Mouse (Mus musculus): Measurements from ENCODE around the gene Rps6ka2.
"Not testable (repeated sequence)": the region's sequence is repeated elsewhere in the genome, so short reads cannot be mapped to it uniquely, and the experiment has no call there.

The Rps6ka2 gene

GRCm38 (mm10) chr17:7170304-7171295, 685 bp downstream of the Rps6ka2 start:
- peak; percentile 36 to 53 for DNase-seq

GRCm38 (mm10) chr17:7173331-7174028, 3.6 kb downstream of the Rps6ka2 start:
- DNase-seq: no peak

DNA sequence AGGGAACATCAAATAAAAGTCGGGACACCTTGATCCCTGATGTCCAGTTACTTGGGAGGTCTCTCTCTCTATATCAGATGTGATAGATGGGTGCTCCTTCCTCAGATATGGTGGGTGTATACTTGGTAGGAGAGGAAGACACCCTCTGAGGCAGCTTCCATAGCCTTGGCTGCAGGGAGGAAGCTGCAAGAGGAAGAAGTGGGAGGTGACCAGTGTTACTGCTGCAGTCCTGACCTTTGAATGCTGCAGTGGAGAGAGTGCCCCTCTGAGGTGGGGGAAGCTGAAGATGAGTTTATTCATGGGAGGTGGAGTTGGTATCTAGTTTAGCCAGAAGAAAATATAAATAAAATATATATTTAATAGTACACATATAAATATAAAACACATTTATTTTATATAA, 5.4 kb downstream of the Rps6ka2 start:
- DNase-seq: no peak

GRCm38 (mm10) chr17:7176394-7176793, 6.5 kb downstream of the Rps6ka2 start:
- no peak for DNase-seq

GRCm38 (mm10) chr17:7178196-7178595, 8.3 kb downstream of the Rps6ka2 start:
- DNase-seq: no peak

DNA sequence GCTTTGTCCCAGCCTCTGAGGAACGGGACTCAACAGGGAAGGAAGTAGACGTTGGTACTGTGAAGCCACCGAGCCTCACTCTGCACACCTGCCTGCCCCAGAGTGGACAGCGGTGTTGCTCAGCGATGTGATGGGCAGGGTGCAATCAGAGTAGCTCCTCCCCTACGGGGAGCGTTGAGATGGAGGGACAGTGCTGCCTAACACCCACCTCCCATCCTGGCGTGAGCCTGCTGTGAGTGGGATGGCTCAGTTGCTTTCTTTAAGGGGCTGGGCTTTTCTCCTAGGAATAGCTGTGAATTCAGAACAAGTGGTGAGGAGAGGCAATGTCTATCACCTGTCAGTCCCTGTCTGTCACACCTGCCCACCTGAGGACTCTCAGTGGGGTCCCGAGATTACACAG, 12.3 kb downstream of the Rps6ka2 start:
- no peak for DNase-seq

DNA sequence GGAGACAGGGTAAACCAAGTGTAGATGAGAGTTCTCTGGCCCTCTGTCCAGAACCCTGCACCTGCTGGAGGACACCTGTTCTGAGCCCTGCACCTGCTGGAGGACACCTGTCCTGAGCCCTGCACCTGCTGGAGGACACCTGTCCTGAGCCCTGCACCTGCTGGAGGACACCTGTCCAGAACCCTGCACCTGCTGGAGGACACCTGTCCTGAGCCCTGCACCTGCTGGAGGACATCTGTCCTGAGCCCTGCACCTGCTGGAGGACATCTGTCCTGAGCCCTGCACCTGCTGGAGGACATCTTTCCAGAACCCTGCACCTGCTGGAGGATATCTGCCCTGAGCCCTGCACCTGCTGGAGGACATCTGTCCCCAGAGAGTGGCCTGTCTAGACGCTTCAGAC, 17.1 kb downstream of the Rps6ka2 start:
- not testable (repeated sequence) for DNase-seq

DNA sequence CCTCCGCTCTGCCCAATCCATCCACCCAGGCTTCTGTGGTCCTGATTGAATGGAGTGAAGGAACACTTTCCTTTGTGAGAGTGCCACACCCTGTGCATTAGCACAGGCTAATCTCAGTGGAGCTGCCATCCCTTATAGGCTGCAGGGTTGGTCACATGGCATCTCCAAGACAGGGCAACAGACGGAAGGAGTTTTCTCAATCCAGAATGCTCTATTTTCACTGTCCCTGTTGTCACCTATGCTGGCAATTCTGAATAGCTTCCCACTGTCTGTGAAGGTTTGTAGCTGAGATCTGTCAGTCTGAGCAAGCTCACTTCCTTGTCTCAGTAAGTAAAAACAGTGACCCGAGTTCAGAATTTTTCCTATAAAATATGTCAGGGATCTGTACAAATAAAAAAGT, 19.5 kb downstream of the Rps6ka2 start:
- peak; percentile 20 to 22 for DNase-seq

DNA sequence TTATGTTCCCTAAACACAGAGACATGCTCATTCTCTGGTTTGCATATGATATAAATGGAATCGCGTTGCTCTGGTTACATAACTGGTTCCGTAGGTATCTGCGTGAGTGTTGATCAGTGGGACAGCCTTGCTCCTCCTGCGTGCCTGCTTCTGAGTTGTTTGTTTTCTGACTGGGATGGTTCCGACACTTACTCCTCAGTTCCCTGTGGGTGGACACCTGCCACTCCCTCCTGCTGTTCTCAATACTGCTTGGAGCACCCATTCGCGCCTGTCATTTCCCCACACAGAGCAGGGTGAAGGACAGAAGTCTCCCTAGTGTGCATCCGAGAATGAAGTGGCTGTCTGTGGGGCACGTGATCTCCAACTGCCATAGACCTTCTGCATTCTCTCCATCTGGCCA, 20.1 kb downstream of the Rps6ka2 start:
- DNase-seq: peak; percentile 50 to 51

- no peak for DNase-seq
Observed at GRCm38 (mm10) chr17:7194140-7194840, 24.4 kb downstream of the Rps6ka2 start.

DNA sequence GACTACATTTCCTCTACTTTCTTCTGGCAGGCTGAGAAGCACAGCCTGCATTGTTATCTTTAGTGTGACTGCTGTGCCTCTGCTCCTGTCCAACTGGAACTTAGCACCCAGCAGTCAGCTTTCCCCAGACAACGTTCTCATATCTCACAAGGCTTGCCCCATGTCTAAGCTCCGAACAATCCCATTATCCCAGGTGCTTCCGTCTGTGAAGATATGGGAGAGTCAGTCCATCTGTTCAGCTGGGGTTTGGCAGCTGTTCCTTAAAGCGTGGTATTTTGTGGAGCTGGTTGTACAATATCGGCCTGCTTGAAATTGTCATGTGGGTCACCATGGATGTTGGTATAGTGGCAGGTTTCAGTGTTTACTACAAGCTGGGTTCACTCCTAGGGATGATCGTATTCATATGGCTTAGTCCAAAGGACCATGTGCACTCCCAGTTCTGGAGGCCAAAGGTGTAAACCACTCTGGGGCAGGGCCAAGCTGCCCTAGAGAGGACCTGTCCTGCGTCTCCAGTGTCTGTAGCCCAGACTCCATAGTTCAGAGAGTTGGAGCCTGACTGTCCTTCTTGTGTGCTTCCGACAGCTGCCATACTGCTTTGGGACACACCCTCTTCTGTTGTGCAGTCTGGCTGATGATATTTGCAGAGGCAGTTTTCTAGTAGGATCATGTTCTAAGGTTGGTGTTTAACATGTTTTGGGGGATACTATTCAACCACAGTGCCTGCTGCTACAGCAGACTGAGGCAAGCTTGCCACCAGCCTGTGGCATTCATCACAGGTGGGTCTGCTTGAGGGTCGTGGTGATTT, 27.4 kb downstream of the Rps6ka2 start:
- no peak for DNase-seq

DNA sequence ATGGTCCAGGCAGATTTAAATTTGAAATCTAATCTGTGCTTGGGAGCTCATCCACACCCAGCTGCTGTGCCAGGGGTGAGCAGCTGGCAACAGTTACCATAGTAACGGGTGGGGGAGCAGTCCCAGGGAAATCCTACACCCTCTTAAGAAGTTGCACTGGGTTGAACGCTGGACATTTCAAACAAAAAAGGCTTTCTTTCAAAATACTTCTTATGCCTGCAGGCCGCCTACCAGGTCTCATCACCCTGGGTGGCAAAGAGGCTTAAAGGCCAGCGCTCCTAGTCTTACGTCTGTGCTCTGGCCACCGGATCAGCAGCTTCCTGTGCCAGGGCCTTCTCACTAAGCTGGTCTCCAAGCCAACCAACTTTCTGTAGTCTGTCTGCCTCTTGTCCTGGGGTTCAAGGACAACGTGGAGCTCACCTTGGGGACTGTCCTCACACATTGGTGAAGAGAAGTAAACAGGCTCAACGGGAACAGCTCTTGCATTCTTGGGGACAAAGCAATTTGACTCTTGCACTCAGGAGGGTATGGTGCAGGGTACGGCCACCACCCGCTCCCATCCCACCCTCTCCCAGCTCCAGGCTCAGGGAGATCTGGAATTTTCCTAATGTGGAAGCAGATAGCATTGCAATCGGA, 35.0 kb downstream of the Rps6ka2 start:
- no peak for DNase-seq

GRCm38 (mm10) chr17:7206434-7207145, 36.7 kb downstream of the Rps6ka2 start:
- DNase-seq: no peak

DNA sequence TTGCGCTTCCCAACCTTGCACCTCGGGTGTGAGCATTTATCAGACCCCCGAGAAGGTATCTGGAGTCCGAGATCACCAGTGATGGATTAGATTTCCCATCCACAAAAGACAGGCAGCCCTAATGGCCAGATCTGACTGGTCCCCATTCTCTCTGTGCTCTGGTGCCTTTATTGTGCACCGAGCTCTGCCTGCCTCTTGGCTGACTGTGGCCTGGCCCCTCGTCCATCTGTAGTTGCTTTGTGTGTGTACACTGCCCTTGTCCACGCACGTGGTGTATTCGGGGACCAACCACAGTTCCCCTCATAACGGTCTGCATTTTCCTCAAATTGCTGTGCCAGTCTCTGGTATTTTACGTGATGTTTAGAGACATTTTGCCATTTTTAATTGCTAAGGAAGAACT, 40.7 kb downstream of the Rps6ka2 start:
- DNase-seq: no peak

- DNase-seq: no peak
Observed at GRCm38 (mm10) chr17:7211893-7212292, 42.0 kb downstream of the Rps6ka2 start.

DNA sequence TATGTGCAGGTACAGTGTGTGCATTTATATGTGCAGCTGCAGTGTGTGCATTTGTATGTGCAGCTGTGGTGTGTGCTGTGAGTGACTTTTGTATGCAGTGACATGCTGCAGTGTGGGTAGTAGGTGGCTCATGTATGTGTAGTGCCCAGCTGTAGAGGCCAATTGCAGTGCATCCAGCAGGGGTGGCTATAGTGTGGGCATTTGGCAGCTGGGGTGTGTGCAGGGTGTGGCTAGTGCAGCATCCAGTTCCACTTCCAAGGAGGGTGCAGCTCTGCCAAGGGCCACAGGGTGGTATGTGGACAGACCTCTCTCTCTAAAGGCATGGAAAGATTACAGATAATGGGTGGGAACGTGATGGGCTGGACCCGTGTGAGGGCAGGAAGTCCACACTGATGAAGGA, 43.3 kb downstream of the Rps6ka2 start:
- no peak for DNase-seq

DNA sequence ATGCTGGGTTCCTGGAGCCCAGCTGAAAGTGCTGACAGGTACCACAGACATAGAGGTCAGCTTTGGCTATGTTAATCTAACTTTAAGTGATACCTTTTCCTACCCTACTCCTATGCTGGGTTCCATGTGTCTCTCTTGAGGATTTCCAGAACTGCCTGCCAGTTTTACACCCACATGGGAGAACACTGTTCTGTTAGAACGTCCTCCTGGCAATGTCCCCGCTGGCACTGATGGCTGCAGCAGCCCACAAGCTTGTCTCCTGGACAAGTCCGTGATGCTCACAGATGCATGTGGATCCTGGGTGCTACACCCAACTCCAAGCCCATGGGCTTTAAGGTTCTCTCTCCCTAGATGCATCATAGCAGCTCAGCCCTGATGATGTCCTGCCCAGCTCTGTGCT, 44.1 kb downstream of the Rps6ka2 start:
- DNase-seq: no peak

DNA sequence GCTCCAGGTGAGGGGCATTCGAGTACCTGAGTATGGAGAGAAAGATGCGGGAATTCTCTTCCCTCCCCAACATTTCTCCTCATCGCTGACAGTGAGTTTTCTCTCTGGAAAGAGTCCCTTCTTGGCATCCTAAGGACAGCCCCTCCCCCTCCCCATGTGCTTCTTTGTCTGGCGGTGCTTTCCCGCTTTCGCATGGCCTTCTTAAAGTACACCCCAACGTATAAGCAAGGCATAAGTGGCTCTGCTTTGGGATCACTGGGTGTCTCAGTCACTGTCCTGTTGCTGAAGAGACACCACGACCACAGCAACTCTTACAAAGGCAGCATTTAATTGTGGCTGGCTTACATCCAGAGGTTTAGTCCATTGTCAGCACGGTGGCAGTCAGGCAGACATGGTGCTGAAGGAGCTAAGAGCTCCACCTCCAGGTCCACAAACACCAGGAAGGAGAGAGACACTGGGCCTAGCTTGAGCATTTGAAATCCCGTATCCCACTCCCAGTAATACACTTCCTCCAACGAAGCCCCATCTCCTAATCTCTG, 47.9 kb downstream of the Rps6ka2 start:
- no peak for DNase-seq

- DNase-seq: no peak
Observed at GRCm38 (mm10) chr17:7218396-7218795, 48.5 kb downstream of the Rps6ka2 start.

DNA sequence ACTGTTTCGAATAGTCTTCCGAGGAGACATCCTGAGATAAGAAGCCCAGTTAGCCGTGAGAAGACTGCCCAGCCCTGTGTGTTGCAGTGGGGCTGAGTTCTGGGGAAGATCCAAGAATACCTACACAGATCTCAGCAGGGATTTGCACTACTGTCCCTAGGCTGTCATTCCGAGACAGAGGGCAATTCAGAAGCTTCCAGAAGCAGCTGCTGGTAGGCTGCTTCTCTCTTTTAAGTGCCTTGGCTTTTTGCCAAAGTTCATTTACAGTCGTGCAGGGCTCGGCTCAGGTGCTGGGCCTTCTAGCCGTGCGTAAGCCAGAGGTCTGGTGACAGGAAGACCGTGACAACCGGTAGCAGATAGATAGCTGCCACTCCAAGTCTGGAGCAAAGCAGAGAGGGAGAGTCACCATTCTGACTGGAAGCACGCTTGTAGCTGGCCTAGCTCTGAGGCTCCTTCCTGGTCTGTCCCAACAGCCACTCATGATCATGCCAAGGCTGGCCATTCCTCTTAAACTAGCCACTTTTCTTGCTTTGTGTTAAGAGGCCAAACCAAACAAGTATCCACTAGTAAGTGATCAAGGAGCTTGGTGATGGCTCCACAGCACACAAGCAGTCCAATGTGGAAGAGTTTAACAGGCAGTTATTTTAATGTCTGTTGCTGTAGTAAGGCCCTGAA, 49.3 kb downstream of the Rps6ka2 start:
- DNase-seq: no peak

Measured in cerebellum, adult 18-20 months (tissue).